Mouse (Mus musculus) left cerebral cortex, postnatal 14 days (tissue): ENCODE data around the gene Slc22a8. TPM values are rescaled to one million over a fixed set of nuclear protein-coding genes. Genes with fewer than 3 reads are reported as not detected.

Source experiments
- DNase-seq, 2 experiments: peaks; one replicate each; pipeline ENCODE4 v3.0.0; 2021 to 2022; ENCODE audit warnings: low spot score in 2 of 2, mixed read lengths in 1 of 2
- intact Hi-C: fragments of 180-260 bp; cut with DNase I; formaldehyde crosslinking; loops from one replicate; pipeline ENCODE4 v1.15.1; 2025
- total RNA-seq, 2 experiments: library from RNA; stranded (reverse); gene quantifications; 2 replicates each; pipeline ENCODE4 v1.2.3; 2021

Gene Slc22a8
- total RNA-seq, 2 experiments from 2014 or later = 22.1 to 23.8 TPM

DNA sequence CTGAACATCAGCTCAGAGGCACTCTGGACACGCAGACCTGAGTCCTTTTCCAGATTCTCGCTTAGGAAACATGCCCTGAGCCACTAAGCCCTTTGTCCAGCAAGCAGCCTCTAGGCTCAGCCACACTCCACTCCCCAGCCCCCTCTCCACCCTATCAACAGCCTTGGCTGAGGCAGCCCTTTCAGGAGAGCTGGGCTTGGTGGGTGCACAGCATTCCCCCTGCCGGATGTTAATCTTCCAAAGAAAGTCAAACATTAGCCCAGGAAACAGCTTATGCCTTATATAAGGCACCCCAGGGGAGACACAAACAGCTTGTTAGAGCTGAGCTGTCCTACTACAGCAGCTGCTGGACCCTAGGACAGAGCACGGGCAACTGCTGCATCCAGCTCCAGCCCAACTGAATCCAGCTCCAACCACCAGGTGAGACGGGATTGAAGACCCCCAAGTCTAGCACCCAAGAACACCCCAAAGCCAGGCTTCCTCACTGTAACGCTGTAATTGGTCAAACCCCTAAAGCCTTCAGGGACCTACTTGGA is 1.9 kb downstream of the Slc22a8 start:
- intact Hi-C loops = no loop called here

DNA sequence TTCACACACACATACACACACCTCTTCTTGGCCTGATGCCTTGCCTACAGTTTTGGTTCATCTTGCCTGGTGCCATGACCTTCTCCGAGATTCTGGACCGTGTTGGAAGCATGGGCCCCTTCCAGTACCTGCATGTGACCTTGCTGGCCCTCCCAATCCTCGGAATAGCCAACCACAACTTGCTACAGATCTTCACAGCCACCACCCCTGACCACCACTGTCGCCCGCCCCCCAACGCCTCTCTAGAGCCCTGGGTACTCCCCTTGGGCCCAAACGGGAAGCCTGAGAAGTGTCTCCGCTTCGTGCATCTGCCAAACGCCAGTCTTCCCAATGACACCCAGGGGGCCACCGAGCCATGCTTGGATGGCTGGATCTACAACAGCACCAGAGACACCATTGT is 2.8 kb downstream of the Slc22a8 start:
- intact Hi-C loops = no loop called here
- no peak for DNase-seq

More for the DNA sequence above, 1.9 kb downstream of the Slc22a8 start:
- DNase-seq = no peak

DNA sequence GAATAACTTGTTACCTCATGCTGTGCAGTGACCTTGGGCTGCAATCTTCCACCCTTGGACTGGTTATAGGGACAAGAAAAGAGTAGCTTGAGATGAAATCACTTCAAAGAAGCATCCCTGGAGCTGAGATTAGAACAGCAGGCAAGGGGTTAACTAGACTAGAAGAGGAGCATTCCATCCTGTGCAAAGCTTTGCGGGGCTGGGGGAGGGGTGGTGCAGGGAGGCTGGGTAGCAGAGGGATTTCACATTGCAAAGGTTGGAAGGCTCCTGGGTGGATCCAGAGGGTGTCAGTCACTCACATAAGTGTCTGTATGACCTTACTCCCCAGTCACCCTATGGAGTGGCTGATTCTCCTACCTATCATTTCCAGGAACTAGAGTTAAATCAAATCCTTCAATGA is 3.5 kb downstream of the Slc22a8 start:
- no peak for DNase-seq
- intact Hi-C loops = no loop called here

DNA sequence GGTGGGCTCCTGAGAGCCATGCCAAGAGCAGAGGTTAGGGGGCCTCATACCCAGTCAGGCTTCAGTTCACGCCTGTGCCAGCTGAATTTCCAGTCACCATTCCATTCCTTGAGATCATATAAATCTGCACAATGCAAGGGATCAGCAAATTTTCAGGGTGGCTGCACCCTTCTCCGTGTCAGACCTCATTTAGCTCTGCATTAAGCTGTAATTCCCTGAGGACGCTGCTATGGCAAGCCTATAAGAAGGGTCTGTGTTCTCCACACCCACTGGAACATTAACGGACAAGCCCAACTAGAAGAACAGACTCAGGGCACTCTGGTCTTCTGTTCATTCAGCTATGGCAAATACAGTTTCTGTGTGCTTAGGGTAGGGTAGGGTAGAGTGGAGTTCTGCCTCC is 6.2 kb downstream of the Slc22a8 start:
- no peak for DNase-seq
- intact Hi-C loops = no loop called here

DNA sequence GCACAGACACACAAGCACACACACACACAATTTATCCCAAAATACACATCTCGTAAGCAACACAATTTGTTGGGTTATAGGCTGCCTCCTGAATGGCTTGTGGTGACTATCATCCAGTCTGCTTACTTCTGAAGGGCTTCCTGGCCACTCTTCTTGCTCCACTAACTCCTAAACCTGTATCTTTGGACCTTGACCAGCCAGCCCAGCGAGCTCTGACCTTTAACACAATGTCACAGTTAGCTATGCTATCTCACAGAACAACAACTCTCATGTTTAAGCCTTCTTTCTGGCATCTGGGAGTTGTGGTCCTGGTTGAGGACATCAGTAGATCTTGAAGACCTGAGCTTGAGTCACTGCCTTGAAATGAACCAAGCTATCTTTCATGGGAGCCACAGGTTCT is 8.2 kb downstream of the Slc22a8 start:
- DNase-seq = no peak
- intact Hi-C loops = no loop called here

DNA sequence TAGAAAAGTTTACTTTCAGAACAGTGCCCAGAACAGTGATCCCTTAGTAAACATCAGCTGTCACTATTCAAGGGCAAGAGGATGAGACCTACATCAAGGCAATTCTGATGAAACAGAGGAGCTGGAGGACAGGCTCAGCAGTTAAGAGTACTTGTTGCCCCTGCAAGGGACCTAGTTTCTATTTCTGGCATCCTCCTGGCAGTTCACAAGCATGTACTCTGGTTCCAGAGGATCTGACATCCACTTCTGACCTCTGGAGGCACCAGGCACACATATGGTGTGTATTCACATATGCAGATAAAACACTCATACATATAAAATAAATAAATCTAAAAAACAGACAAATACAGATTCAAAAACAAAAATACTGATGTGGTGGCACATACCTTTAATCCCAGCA is 10.9 kb downstream of the Slc22a8 start:
- no peak for DNase-seq
- intact Hi-C loops = no loop called here

DNA sequence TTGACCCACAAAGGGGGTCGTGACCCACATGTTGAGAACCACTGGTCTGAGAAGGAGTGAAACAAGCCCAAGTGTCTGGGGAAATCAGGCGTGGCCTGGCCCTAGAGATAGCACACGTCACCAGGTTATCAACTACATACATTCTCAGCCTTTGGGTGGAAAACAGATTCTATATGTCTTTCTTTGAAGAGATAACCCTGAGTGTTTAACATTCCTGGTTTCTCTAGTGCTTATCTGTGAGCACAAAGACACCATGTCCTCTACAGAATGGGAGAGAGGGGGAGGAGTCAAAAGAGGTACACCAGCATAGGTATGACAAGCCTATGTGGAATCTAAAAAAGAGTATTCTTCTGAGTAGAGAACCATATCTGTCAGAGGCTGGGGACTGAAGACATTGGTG is 11.9 kb downstream of the Slc22a8 start:
- intact Hi-C loops = no loop called here

DNA sequence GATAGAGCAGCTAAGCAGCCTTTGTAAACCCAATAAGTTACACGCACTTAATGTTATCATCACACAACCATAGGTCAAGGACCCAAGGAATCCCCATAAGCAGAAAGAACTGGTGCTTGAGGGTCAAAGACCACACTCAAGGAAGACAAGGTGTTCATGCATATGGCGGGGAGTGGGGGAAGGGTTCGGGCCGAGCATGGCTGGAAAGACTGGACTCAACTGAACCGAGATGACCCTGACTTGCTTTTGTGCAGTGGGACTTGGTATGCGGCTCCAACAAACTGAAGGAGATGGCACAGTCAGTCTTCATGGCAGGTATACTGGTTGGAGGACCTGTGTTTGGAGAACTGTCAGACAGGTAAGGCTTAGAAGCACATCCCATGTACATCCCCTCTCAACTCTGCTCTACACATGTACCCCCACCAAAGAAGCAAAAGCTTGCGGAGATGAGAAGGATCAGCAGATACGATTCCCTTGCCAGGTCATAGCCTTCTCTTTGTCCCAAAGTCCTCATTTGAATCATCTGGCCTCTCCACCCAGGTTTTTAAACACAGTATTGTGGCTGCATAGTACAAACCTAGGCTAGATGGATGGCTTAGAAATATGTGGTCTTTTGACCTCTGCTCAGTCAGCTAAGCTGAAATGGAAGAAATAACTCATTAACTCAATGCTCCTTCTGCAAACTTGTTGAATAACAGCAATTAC is 13.6 kb downstream of the Slc22a8 start:
- intact Hi-C loops = no loop called here
- DNase-seq = no peak

More for the DNA sequence above, 11.9 kb downstream of the Slc22a8 start:
- DNase-seq = no peak

DNA sequence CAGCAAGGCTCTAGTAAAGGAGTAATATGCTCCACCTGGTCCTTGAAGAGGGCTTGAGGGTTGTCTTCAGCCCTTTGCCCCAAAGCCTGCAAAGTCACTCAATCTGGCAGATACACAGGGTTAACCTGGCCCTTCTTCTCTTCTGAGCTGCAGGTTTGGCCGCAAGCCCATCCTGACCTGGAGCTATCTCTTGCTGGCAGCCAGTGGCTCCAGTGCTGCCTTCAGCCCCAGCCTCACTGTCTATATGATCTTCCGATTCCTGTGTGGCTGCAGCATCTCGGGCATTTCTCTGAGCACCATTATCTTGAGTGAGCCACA is 14.1 kb downstream of the Slc22a8 start:
- intact Hi-C loops = no loop called here
- no peak for DNase-seq

DNA sequence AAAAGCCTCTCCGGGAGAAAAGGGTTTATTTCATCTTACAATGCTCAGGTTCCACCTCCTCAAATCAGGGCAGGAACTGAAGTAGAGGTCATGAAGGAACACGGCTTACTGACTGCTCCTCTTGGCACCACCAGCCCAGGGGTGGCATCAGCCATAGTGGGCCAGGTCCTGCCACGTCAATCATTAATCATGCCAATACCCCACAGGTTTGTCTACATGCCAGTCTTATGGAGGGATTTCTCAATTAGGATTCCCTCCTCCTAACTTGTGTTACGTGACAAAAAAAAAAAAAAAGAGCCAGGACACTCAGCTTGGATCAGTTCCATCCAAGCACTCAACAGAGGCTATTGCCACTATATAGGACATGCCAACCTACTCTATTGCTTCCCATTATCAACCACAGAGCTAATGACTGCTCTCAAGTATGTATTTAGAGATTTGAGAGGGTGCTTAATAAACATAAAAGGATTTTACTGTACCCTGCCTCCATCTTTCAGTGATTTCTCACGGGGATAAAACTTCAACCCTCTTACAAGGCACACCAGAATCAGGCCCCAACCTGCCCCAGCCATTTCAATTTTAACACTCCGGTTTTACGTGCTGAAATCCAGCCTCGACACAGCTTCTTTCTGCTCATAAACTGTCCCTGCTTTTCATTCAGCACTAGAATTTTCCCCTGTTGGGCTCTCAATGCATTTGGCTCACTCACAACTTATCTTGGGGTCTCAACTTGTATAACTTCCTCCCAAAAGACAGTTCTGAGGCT is 20.5 kb downstream of the Slc22a8 start:
- intact Hi-C loops = no loop called here
- DNase-seq = no peak

DNA sequence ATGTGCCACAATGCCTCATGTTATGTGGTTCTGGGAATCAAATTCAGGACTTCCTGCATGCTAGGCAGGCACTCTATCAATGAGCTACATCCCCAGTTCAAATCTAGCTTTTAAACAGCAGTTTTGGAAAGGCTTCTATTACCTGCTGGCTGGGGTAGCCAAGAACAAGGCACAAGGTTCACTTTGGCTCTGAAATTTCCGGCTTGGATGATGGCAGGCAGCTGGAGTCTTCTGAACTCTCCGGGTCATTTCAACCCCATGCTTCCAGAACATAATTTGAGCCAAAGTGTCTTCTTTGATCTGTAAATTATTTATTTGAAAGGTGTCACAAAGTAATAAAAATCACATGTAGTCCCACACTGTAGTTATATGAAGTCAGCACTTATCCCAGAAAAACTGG is 22.1 kb downstream of the Slc22a8 start:
- DNase-seq = no peak
- intact Hi-C loops = no loop called here

DNA sequence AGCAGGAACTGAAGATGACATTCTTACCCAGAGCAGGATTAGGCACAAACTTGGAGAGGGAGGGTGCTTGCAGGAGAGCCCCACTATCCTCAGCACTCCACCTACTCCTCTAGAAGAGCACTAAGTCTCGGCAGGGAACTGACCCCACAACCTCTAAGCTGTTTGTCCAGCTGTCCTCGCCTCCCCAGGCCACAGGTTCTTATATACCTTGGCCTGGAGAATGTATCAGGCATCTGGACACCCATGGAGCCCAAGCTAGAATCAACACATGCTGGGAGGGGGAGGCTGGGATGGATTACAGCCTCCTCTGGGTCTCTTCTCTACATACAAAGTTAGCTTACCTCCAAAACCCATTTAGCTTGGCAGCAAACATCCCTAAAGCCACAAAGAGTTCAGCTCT is 23.3 kb downstream of the Slc22a8 start:
- intact Hi-C loops = no loop called here

DNA sequence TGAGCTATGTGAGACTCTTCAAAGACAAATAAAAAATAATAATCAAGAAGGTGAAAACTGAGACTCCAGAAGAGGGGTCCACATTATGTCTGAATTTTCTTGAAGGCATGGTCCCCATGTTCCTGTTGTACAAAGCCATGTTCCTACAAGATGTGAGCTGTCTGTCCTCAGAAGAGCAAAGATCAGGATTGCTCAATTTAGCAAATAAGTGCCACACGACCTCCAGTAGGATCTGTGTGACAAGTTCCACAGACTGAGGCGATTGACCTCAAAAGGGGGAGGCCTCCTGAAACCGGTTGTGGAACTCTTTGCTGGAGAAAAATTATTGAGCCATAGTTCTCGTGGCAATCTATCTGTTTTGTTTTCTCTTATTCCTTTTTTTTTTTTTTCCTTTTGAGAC is 25.3 kb downstream of the Slc22a8 start:
- intact Hi-C loops = no loop called here
- DNase-seq = no peak

More for the DNA sequence above, 23.3 kb downstream of the Slc22a8 start:
- no peak for DNase-seq

DNA sequence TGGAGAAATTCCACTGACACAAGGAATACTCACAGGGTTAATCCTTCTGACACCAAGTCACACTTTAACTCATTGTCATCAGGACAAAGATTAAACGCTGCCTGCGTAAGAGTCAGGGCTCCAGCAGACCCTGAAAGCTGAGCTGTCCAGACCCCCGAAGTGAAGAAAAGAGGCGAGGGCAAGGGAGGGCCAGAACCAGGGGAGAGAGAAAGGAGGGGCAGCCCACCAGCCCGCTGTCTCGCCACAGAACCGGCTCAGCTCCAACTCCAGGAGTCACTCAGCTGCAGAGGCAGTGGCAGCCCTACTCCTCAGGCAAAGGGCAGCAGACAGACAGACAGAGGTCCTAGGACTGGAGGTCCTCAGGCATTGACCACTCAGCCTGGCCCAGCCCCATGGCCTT is 26.9 kb downstream of the Slc22a8 start, which contains the start of gene Slc22a6:
Slc22a6 (plus strand) TSS at position 136 of the 400 bp plus-strand sequence.
- no peak for DNase-seq
- intact Hi-C loops = no loop called here

DNA sequence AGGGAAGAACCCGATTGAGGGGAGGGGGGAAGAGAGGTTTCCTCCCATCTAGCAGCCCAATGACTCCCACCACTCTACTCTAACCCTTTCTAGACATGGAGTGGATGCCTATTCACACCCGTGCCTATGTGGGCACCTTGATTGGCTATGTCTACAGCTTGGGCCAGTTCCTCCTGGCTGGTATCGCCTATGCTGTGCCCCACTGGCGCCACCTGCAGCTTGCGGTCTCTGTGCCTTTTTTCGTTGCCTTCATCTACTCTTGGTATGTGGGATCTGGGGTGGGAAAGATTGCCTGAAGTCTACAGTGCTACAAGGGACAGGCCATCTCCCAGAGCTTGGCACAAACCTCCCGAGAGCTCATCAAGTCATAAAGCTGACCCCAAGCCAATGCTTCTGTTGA is 30.0 kb downstream of the Slc22a8 start:
- intact Hi-C loops = no loop called here
- DNase-seq = no peak

DNA sequence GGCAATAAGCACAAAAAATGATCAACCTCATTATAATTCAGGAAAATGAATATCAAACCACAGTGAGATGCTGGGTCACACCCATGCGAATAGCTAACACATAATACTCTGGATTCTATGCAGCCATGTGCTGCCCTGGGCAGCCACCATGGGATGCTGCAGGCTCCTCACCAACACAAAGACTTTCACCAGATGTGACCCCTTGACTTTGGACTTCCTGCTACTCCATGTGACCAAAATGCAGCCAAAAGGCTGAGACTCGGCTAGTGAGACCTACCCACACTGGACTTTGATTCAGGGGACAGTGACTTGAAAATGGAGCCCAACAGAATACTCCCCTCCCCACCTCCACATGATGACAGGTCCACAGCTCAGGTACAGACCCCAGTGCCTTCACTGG is 39.2 kb downstream of the Slc22a8 start:
- intact Hi-C loops = no loop called here

DNA sequence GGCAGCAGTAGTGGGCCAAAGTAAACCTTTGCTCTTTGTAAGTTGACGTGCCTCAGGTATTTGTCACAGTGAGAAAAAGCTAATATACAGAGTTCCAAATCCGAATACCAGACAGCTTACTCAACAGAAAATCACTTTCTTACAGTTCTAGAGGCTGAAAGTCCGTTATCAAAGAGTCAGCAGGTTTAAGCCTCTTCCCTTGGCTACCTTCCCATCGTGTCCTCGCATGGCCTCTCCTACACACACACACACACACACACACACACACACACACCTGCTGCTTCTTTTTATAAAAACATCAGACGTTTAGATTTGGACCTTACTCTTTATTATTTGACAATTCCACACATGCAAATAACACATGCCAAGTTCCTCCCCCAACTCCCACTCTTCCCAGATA is 39.8 kb downstream of the Slc22a8 start:
- intact Hi-C loops = no loop called here
- no peak for DNase-seq

More for the DNA sequence above, 39.2 kb downstream of the Slc22a8 start:
- no peak for DNase-seq

DNA sequence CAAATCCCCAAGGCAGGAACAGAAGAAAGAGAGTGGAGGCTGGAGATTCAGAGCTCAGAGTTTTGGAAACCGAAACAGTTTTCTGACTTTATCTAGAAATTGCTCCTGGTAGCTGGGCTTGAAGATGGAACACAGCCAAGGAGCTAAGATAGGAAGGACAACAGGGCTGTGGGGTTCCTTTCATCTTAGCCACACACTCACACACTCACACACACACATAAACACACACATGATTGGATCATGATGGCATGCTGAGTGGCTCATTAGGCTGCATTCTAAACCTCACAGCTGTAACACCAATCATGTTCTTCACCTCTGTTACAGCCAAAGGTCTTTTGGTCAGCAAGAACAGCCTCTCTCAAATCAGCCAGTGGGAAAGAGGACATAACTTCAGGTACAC is 41.0 kb downstream of the Slc22a8 start:
- no peak for DNase-seq
- intact Hi-C loops = no loop called here

DNA sequence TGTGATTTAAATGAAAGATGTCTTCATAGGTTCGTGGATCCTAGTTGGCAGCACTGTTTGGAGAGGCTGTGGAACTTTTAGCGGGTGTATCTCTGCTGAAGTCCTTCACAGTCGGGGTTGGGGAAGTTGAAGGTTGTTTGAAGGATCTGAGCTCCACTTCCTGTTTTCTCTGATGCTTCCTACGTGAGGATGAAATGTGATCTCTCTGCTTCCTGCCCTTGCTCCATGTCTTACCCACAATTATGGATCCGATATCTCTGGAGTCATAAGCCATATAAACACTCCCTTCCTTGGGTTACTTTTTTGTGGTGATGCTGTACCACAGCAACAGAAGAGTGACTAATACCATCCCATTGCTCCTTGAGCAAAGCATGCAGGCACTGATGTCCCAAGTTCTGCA is 51.0 kb downstream of the Slc22a8 start:
- DNase-seq = no peak
- intact Hi-C loops = no loop called here

DNA sequence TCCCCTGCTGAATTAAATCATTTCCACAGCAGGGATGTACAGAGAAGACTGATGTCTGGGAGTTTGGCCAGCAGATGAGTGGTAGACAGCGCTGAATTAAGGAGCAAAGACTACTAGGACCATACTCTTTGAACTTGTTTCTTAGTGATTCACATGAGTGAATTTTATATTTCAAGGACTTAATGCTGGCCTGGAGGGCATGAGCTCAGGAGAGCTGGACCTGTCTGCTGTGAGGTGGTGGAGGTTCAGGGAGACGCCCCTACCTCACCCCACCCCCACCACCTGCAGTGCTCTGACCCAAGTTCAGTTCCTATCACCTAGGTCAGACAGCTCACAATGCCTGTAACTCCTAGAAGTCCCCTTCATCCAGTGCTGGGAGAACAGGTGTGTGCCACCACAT is 55.3 kb downstream of the Slc22a8 start:
- intact Hi-C loops = no loop called here
- DNase-seq = no peak

DNA sequence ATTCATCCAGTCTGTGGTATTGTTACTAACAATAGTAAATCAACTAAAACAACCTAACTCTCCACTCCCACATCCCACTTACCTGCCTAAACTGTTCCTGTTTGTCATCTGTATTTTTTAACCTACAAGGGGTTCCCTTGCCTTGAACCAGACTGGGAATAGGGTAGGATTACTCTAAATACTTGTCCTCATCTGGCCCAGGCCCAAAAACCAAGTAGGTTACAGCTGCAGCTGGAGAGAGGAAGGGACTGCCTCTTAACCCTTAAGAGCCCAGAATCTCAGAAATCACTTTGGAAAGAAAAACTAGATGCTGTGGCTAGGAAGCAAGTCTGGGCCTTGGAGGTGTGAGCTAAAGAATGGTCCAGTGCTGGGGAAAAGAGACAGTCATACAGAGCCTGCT is 64.8 kb downstream of the Slc22a8 start:
- intact Hi-C loops = no loop called here
- no peak for DNase-seq
